In the genomic region with DNA sequence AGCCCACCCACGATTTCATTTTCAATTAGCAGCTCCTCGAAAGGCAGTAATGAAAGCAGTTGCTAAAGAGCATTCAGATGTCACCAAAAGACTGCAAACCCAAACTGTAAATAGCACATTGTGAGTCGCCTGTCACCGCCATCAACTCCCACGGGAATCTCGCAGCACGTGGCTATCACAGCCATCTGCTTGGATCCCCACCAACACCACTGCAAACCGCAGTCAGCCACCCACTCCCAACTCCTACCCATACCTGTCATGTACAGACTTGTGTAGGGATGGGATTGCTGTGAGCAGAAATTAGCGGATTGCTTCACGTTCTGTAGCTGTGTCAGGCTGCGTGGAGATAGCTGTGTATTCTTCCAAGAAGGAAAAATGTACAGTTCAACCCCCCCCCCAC, we compare ENCODE assay signal across 11 mouse cellular contexts.
DNase-seq lines count a peak whose midpoint lies in the region; ATAC-seq lines count a peak whose summit lies in the region.
"Had no signal": no experiment of that assay in that cellular context is flagged by ENCODE, and none has a peak within 500 bp of the region (broad histone marks: within the 10 kb centered on the region; RNA-seq: fewer than 3 reads in every experiment).

No protein-coding gene starts in this region.

- ATAC-seq in forebrain, embryonic 15.5 days (replicated peaks) = 0 out of 2 replicates have a peak, but pooled peaks have one; percentile 55
- ATAC-seq in forebrain, embryonic 13.5 days = no peak
- no peak for ATAC-seq in neural tube, embryonic 15.5 days (ENCODE audit: low FRiP score)

- 28% methylated on average over 11 of the region's 11 CpGs for whole genome bisulfite sequencing in forebrain, embryonic 15.5 days
- WGBS in forebrain, embryonic 13.5 days = 49% methylated on average over 11 of the region's 11 CpGs
- 46% methylated on average over 11 of the region's 11 CpGs for WGBS in neural tube, embryonic 15.5 days

- DNase-seq in frontal cortex, postnatal 10 days (ENCODE audit: low spot score in 2 of 2) = peak; percentile 54 to 74
- DNase-seq in layer of hippocampus, postnatal 25 days (ENCODE audit: extremely low spot score in 1 of 2, low spot score in 1 of 2) = peak; percentile 29 to 42
- DNase-seq in right cerebral cortex, adult 2 months (ENCODE audit: low spot score in 2 of 2) = peak; percentile 90
- DNase-seq in liver = no peak
- no peak for DNase-seq in kidney, postnatal 25 days
- DNase-seq: gastrocnemius, postnatal 10 days; heart, postnatal 14 days; liver, embryonic 13.5 days had no signal

- no peaks in the 10 kb centered on the region for H3K27me3 ChIP-seq in forebrain, embryonic 15.5 days
- no peaks in the 10 kb centered on the region for H3K27me3 ChIP-seq in forebrain, embryonic 13.5 days
- no peaks in the 10 kb centered on the region for H3K27me3 ChIP-seq in neural tube, embryonic 15.5 days (replicated peaks)
- H3K27me3 ChIP-seq: liver, embryonic 13.5 days had no signal

- no peak overlapping the region for H3K9ac ChIP-seq in forebrain, embryonic 15.5 days (replicated peaks)
- no peak overlapping the region for H3K9ac ChIP-seq in forebrain, embryonic 13.5 days
- no peak overlapping the region for H3K9ac ChIP-seq in neural tube, embryonic 15.5 days (replicated peaks)
- H3K9ac ChIP-seq: liver, embryonic 13.5 days had no signal

- H3K36me3 ChIP-seq in forebrain, embryonic 15.5 days = no peaks in the 10 kb centered on the region
- no peaks in the 10 kb centered on the region for H3K36me3 ChIP-seq in forebrain, embryonic 13.5 days (ENCODE audit: poor library complexity, severe bottlenecking)
- H3K36me3 ChIP-seq in neural tube, embryonic 15.5 days = no peaks in the 10 kb centered on the region
- H3K36me3 ChIP-seq: liver, embryonic 13.5 days had no signal

- no peak overlapping the region for H3K27ac ChIP-seq in forebrain, embryonic 15.5 days (replicated peaks)
- no peak overlapping the region for H3K27ac ChIP-seq in forebrain, embryonic 13.5 days
- H3K27ac ChIP-seq in neural tube, embryonic 15.5 days (replicated peaks) = no peak overlapping the region
- H3K27ac ChIP-seq: liver, embryonic 13.5 days had no signal

- H3K4me3 ChIP-seq in forebrain, embryonic 15.5 days = no peak overlapping the region
- no peak overlapping the region for H3K4me3 ChIP-seq in forebrain, embryonic 13.5 days
- no peak overlapping the region for H3K4me3 ChIP-seq in neural tube, embryonic 15.5 days (replicated peaks)
- H3K4me3 ChIP-seq: liver, embryonic 13.5 days had no signal

- H3K9me3 ChIP-seq in forebrain, embryonic 15.5 days = no peaks in the 10 kb centered on the region
- no peaks in the 10 kb centered on the region for H3K9me3 ChIP-seq in forebrain, embryonic 13.5 days (replicated peaks)
- no peaks in the 10 kb centered on the region for H3K9me3 ChIP-seq in neural tube, embryonic 15.5 days (replicated peaks)
- H3K9me3 ChIP-seq: liver, embryonic 13.5 days had no signal

- H3K4me1 ChIP-seq in forebrain, embryonic 15.5 days = peaks cover 30% of the 10 kb centered on the region
- peaks cover 25% of the 10 kb centered on the region for H3K4me1 ChIP-seq in forebrain, embryonic 13.5 days
- H3K4me1 ChIP-seq in neural tube, embryonic 15.5 days = peaks cover 14% of the 10 kb centered on the region
- H3K4me1 ChIP-seq: liver, embryonic 13.5 days had no signal

- no peak overlapping the region for H3K4me2 ChIP-seq in forebrain, embryonic 15.5 days (replicated peaks)
- no peak overlapping the region for H3K4me2 ChIP-seq in forebrain, embryonic 13.5 days
- no peak overlapping the region for H3K4me2 ChIP-seq in neural tube, embryonic 15.5 days
- H3K4me2 ChIP-seq: liver, embryonic 13.5 days had no signal

Comparison
In these comparisons a context has a peak if more than half of its experiments do, and no peak if none do; other contexts are left out.
1. DNase-seq: peak in frontal cortex, postnatal 10 days (2 of 2), layer of hippocampus, postnatal 25 days (2 of 2) and right cerebral cortex, adult 2 months (2 of 2); none in liver (single experiment) and kidney, postnatal 25 days (0 of 2).